Mouse (Mus musculus): ENCODE results near the gene Shroom3.

Shroom3 gene

DNA sequence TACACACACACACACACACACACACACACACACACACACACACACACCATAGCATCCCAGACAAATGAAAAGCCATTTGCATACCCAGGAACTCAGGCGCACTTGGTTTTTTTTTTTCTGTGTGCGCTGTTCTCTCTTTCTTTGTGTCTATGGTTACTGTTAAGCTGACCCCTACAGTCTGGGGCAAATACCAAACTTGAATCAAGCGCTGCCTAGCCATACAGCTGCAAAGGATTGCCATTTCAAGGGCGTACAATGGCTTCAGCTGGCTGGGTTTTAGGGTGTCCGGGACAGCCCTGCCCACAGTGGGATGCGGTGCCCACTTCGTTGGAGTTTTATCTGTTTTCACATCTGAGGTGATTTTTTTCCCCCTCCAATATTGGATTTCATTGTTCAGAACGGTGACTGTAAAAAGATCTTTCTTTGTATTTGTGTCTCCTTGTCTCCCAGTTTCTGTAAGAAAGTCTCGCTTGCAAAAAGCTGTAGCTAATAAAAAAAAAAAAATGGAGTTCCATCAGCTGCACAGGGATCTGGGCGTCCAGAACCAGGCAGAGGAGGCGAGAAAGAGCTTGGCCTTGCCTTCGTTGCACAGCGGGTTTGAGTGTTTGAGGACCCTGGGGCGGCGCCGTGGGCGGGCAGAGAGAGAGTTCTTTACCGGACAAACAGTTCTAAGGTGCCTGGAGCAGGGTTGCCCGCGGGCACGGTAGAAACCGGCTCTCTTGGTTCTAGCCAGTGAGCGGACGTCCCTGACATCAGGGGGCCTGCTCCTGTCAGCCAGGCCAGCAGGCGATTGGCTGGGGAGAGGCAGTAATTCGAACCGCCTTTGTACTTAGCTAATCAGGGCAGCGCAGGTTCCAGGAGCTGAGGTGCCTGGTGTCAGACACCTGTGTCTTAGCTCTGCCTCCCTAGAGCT, 125.5 kb downstream of the Shroom3 start:
- no peak for DNase-seq (ENCODE audit: low spot score in 2 of 2)

DNA sequence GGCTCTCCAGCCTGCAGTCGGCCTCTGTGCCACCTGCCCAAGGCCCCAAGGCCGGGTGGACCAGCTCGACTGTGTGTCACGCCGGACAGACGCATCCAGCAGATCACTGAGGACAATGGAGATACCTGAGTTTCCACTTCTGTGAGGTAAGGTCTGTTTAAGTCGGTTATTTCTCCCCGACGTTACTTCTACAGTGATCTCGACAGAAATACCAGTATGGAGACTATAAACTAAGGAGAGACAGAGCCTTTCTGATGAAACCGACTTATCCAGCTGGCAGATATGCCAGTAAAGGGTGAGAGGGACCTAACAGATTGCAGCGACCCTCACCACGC, 126.1 kb downstream of the Shroom3 start:
- DNase-seq (ENCODE audit: low spot score in 2 of 2), result no peak

DNA sequence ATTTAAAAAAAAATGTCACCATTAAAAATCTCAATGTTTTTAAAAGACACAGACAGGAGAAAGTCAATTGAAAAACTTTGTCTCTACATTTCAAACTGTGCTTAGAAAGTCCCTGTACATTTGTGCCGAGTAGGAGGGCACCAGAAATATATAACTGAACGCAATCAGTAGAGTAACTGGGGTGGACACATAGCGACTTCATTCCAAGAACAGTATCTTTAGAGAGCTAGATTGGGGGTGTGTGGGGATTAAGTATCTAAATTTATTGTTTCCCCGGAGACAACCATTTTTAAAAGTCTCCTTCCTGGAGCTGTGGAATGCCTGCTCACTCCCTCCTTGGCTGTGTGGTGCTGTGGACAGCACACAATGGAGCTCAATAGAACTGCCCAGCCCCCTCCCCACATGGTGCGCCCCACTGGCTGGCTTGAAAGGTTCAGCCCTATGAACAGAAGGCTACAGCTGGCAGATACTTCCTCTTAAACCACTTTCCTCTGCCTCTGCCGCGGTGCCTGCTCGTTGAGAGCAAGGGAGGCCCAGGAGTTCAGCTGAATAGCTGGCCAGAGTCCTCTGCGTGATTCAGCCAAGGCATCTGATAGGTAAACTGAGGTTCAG, 127.8 kb downstream of the Shroom3 start:
- peak; percentile 7 to 11 for DNase-seq (ENCODE audit: low spot score in 2 of 2)

DNA sequence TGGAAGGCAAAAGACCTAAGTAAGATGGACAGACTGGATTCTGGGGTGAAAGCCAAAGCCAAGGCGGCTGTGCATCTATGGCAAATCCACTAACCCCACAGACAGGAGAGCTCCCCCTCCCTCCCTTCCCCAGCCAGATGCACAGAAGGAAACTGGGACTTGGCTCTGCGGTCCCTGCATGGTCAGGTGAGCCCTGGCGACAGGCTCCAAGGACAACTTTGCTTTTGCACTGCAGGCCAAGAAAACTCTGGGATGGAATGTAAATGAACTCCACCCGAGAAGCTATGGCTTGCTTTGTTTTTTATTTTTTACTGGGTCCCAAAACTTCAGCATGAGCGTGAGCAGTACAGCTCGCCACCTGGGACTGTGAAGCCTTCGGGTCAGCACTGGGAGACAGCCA, 128.5 kb downstream of the Shroom3 start:
- no peak for DNase-seq (ENCODE audit: low spot score in 2 of 2)

DNA sequence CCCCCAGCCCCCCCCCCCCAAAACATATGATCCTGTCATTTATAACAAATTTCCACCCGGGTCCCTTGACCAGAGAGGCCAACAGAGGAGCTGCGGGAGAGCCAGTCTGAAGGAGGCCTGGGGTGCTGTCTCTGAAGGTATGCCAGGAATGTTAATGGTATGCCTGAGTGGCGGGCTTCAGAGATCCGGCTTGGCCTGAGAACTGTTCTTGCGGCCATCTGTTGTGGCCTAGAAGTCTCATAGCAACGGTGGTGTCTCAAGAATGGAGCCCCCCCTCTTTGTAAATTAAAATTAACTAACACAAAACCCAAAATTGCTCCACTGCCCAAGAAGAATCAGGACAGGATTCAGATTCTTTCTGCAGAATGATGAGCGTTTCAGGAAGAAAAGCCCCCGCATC, 129.7 kb downstream of the Shroom3 start:
- no peak for DNase-seq (ENCODE audit: low spot score in 2 of 2)

DNA sequence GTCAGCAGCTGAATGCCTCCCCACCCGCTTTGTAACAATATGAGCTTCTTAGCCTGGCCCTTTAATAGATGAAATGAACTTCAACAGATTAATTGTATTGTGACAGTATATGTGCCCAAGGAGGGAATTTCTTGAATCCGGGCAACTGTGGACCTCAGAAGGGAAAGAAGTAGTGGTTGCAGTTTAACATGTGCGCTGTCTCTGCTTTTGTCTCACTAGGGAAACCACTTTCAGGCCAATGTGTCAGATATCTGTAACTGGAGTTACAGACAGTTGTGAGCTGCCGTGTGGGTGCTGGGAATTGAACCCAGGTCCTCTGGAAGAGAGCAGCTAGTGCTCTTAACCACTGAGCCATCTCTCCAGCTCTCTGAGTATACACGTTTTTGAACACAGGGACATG, 130.3 kb downstream of the Shroom3 start:
- no peak for DNase-seq (ENCODE audit: low spot score in 2 of 2)

DNA sequence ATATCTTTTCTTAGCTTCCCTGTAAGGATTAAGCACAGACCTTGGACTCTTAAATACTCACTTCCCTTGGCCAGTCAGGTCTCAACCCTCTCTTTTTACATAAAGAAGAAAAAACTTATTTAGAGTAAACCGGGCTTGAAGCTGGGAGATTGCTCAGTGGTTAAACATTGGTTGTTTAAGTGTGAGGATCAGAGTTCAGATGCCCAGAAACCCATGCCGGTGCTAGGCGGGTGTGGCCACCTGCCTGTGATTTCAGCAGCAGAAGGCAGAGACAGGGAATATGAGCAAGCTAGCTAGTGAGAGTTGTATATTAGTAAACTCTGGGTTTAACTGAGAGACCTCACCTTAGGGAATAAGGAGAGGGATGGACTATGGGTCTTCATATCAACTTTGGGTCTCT, 131.4 kb downstream of the Shroom3 start:
- no peak for DNase-seq (ENCODE audit: low spot score in 2 of 2)

DNA sequence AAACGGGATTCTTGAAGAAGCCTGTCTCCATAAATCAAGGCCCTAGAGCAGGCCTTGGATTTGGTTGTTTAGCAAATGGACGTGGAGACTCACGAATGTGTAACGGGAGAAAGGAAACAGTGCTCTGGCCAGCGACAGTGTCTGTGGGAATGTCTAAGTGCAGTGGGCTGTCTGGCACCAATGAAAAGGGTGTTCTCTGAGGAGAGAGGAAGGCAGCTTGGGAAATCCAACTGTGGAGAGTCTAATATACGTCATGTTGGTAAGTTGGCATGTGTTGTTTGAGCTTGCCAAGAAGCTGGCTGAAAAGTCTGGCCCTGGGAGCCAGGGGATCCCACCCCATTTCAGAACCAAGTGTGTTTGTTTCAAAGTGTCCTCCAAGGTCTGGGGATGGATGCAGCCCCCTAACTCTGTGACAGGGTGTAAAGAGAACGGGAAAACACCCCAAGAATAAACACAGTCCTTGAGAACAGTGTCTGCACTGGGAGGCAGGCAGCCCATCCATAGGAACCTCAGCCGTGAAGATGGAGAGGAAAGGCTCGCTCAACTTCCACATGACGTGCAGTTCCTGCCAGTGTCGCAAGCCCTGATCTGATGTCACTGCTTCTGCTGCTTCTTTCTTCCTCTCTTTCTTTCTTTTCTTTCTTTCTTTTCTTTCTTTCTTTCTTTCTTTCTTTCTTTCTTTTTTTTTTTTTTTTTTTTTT, 134.0 kb downstream of the Shroom3 start:
- DNase-seq (ENCODE audit: low spot score in 2 of 2), result no peak

DNA sequence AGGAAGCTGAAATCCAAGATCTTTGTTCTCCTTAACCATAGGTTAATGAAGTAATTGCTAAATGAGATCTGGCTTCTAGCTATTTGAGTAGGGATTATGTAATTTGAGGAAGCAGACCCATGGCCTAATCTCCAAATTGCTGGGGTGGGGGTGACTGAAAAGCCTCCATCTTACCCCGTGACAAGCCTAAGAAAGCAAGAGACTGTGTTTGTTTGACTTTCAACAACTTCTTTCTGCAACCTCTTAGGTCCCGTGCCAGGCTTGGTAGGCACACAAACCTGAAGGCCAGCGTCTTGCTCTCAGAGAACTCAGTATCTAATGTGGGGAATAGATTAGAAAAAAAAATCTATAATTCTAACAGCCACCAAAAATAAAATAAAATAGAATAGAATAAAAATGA, 138.1 kb downstream of the Shroom3 start:
- no peak for DNase-seq (ENCODE audit: low spot score in 2 of 2)

DNA sequence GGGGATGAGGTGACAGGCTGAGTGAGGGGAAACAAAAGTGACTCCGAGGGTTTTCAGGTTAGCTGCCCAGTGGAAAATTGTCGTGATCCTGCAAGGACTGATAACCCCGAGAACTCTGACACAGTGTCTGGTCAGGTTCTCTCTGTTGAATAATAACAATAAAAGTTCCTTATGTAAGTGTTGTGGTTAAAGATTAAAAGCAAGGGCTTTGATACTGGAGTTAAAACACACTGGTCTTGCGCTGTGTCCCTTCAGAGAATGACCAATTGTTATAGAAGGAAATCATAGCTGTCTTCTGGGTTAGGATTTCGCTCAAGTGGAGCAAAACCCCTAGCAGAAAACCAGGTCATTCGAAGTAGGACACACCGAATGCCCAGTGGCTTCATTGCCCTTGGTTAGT, 140.3 kb downstream of the Shroom3 start:
- no peak for DNase-seq (ENCODE audit: low spot score in 2 of 2)

DNA sequence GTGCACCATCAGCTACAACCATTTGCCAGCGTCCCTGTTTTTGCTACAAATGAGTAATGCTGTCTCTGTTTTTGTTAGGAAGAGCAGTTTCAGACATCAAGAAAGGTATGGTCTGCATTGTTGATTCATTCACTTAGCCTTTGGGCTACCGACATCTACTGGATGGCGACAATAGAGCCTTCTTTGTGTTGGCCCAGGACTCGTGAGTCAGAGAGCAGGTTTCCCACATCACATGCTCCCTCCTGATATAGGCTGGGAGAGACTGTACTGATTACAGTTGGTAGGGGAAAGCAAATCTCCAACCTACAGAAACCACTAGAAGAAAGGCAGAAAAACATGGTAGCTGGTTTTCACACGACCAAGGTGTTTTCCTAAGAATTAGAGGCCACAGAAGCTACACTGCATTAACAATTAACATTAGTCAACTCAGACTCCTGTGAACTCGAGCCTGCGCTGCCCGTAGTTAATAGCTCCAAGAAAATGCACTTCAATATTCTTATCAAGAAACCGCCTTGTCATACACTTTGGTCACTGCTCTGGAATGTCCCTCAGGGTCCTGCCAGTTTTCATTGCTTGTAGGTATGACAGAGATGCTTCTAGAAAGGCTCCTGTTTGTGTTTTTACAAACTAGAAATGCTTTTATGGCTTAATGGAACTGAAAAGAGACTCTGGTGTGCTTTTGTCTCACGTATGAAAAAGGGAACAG, 141.2 kb downstream of the Shroom3 start:
- DNase-seq (ENCODE audit: low spot score in 2 of 2), result no peak

DNA sequence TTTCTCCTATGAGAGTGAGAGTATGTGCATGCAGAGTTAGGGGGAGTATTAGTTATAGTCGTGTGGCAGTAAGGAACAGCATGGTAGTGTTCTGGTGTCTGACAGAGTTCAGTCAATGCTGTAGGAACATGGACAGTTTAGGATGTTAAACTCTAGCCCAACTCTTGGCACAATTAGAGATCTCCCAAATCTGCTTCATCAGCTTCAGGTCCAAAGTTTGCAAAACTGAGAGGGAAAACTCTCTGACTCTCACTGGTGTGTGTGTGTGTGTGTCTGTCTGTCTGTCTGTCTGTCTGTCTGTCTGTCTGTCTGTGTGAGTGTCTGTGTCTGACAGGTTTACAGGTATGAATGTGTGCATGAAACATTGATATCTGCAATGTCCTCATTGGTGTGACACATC, 147.2 kb downstream of the Shroom3 start:
- no peak for DNase-seq (ENCODE audit: low spot score in 2 of 2)

DNA sequence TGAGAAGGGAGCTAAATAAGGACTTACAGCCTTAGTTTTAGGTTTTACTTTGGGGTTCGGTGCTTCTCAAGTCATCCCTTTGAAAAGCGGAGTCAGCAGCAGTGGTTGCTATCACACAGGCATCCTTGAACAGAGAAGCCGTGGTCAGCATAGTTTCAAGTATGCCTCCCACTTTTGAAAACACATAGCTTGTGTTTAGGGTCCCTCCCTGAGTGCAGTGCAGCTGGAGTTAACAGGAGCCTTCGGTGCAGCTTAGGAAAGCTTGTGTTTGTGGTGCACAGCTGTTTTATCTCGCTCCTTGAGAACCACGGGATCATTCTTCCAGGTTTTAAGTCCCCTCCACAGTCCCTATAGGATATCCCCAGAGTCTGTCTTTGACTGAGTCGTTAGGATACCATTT, 151.3 kb downstream of the Shroom3 start:
- DNase-seq (ENCODE audit: low spot score in 2 of 2), result no peak

DNA sequence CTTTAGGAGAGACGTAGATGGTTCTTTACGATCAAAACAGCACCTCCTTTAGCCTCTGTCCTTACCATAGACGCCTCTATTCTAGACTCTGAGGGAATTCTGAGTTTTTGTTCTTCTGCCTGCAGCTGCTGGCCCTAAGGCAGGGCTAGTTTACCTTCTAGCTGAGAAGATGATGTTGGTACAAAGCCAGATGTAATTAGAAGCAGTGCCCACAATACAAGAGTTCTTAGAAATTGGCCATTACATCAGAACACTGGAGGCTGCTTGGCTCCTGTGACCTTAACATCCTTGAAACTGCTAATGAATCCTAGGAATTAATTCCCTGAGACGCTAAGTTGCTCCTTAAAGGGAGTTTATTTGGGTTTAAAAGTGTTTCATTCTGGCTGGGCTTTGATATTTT, 154.1 kb downstream of the Shroom3 start:
- DNase-seq (ENCODE audit: low spot score in 2 of 2), result no peak

DNA sequence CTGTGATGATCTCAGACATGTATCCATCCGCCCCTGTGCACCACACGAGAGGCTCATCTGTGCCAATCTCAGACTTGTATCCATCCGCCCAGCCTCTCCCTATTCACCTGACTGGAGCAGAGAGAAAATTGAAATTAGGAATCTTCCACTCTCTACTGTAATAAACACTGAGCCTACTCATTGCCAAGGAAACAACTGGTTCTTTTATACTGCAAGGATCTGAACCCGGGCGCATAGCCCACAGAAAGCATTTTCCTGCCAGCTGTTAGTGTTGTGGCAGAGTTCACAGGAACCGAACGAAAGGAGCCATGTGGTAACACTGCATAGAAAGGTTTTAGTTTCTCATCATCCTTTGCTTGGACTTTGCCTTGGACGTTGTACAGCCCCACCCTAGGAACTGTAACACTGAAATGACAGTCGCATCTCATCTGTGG, 155.1 kb downstream of the Shroom3 start:
- DNase-seq (ENCODE audit: low spot score in 2 of 2), result no peak

DNA sequence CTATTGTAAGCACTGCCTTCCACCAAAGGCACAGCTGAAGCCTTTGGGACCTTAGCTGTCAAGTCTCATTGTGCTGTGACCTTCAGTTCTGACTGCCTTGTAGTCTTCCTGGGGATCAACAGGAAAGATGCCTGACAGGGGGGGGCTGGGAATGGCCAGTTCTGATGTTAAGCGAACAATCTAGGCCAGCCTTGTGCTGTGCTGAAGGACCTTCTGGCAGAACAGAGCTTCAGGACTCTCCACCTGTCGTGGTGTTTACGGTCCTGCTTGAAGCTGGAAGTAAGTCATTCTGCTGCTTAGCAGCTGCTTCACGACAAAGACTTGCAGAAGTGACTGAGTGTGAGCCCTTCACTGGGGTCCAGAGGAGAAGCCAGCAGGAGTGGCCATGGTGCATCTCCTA, 156.1 kb downstream of the Shroom3 start:
- no peak for DNase-seq (ENCODE audit: low spot score in 2 of 2)

DNA sequence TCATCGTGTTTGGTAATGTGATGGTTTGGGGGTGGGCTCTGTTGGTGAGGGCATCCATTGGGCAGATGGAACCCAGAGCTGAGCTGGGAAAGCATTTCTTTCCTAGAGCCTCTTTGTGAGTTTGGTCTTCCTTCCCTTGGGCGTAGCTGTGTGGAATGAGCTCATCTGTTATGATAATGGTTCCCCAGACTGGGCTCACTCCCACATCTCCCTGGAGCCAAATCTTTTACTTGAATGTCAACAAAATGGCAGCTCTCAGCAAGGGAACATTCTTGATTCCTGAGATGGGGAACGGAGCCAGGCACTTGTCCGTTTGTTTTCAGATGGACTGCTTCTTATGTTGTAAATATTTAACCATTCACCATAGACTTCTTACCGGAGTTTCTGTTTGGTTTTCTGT, 158.2 kb downstream of the Shroom3 start:
- DNase-seq (ENCODE audit: low spot score in 2 of 2), result no peak

DNA sequence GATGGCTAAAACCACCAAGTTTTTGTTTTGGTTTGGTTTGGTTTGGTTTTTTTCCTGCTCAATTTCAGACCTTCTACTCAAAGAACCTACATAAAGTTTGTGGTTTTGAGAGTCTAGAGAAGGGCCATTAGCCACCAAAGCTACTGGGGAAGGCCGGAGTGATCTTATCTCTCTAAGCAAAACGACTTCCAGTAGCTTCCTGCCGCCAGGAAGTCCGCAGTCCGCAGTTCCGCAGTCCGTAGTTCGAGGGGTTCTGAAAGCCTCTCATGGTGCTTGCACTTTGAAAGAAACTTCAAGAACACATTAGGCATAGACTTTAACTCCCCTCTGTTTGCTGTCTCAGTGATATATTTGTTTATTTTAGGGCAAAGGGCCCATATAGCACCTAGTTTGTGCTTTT, 159.2 kb downstream of the Shroom3 start:
- no peak for DNase-seq (ENCODE audit: low spot score in 2 of 2)

DNA sequence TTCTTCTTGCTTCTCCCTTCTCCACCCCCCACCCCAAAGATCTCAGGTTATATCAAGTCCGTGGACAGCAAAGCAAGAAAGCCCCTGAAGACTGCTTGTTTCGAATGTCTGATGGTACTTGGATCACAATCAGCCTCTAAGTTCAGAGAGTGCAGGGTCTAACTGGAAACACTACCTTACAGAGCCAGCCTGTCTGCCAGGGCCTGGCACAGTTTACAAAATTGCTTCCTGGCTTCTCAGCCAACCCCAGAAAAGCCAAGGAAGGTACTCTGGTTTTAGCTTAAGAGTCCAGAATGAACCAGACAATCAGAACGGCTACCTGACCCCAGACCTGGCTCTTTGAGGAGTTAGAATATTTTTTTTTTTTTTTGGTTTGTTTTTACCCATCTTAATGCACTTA, 159.6 kb downstream of the Shroom3 start:
- DNase-seq (ENCODE audit: low spot score in 2 of 2), result no peak

DNA sequence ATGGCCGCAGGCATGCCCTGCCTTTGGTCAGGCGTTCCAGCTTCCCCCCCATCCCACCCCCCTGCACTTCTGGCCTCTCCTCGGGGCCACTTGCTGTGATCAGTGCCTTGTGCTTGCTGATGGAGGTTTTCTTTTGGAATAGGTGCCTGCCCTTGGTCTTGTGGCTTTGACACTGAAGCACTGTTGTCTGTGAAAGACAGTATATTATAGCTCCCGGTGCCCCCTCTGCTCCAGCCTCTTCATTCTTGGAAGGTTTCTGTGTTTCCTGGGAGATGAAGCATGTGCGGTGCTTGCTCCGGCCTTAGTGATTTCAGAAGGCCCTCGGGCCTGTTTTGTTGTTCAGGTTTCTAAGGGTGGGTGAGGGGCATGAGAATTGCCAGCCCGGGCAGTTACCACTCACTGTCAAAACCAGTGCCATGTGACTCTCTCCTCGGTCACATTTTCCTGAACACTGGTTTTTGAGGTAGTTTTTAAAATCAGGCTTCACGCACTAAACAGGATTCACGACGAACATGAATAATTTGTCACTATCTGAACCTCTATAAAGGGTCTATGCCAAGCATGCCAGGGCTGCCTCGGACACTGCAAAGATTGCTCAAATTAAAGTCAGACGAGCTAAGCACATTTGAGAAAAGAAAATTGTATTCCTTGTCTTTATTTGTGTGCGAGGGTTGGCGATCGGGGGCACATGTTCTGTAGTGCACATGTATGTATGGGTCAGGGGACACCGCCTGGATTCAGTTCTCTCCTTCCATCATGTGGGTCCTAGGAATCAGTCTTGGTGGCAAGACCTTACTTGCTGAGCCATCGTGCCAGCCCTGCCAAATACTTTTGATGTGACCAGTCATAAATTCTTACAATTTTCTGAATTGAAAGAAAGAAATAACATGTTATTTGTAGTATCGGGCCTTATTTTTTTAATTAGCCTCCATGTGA, 160.9 kb downstream of the Shroom3 start:
- DNase-seq (ENCODE audit: low spot score in 2 of 2), result no peak

DNA sequence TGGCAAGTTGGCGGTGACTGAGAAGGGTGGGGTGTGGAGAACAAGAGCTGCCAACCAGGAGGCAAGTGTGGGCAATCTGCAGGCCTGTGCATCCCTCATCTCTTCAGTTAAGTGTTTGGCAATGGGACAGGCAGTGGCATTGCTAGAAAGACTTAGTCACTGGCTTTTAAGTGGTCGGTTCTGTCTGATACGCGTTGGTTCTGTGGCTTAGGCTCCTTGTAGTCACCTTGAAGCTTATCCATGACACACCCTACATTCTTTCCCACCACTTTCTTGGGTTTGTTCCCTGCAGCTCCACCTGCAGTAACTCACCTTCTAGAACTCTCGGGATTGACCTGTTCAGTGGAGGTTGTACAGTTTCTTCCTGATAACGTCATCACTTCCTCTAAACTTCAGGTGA, 166.5 kb downstream of the Shroom3 start:
- no peak for DNase-seq (ENCODE audit: low spot score in 2 of 2)
